Mouse (Mus musculus) heart, postnatal 0 days (tissue): ENCODE data around the gene Cox4i1. TPM values are rescaled to one million over a fixed set of nuclear protein-coding genes. Genes with fewer than 3 reads are reported as not detected.

ENCODE experiments used
- ATAC-seq: fragments of 200-750 bp; cut with Nextera tagmentation; 2 replicates; pipeline ENCODE4 v1.8.0; 2017; ENCODE audit warnings: low read depth, moderate number of reproducible peaks, moderate library complexity; ENCODE audit not compliant: insufficient read depth
- DNase-seq: peaks from one replicate; pipeline ENCODE4 v3.0.0-alpha.2; 2016; ENCODE audit warnings: low spot score
- H3K27ac ChIP-seq: fragments of 300-500 bp; sonication (generic); 2 replicates; pipeline ENCODE4 v1.5.1; 2014; ENCODE audit warnings: low read depth, mild to moderate bottlenecking
- H3K27me3 ChIP-seq: fragments of 300-500 bp; sonication (generic); 2 replicates; pipeline ENCODE4 v1.6.1; 2014; ENCODE audit warnings: low read length, mixed read lengths; ENCODE audit not compliant: control insufficient read depth, insufficient read depth
- H3K36me3 ChIP-seq: fragments of 300-500 bp; sonication (generic); replicated peaks from 2 replicates; pipeline ENCODE4 v1.6.1; 2014; ENCODE audit warnings: low read length, mixed read lengths; ENCODE audit not compliant: control insufficient read depth, insufficient read depth
- H3K4me1 ChIP-seq: fragments of 300-500 bp; sonication (generic); 2 replicates; pipeline ENCODE4 v1.6.1; 2014; ENCODE audit warnings: antibody characterized with exemption; ENCODE audit not compliant: control insufficient read depth, insufficient read depth
- H3K4me2 ChIP-seq: fragments of 300-500 bp; sonication (generic); 2 replicates; pipeline ENCODE4 v1.6.1; 2014; ENCODE audit warnings: low read depth, mild to moderate bottlenecking, low read length, moderate library complexity
- H3K4me3 ChIP-seq: fragments of 300-500 bp; sonication (generic); 2 replicates; pipeline ENCODE4 v1.5.1; 2014; ENCODE audit warnings: low read depth, low read length
- H3K9ac ChIP-seq: fragments of 300-500 bp; sonication (generic); replicated peaks from 2 replicates; pipeline ENCODE4 v1.6.1; 2014; ENCODE audit warnings: low read depth, low read length, mixed read lengths
- H3K9me3 ChIP-seq: fragments of 300-500 bp; sonication (generic); replicated peaks from 2 replicates; pipeline ENCODE4 v1.6.1; 2016; ENCODE audit warnings: low read length; ENCODE audit not compliant: control insufficient read depth
- CTCF ChIP-seq: IDR thresholded peaks from 2 replicates; pipeline ENCODE4 v1.5.1; 2016; ENCODE audit warnings: antibody characterized with exemption, control low read depth, low read depth
- EP300 ChIP-seq: IDR thresholded peaks from 2 replicates; pipeline ENCODE4 v1.6.1; 2016; ENCODE audit warnings: antibody characterized with exemption, low read depth
- WGBS: fragments of 180-500 bp; shearing (Covaris S2); extraction: QIAGEN DNeasy Blood & Tissue Kit; methylation state at CpG from one replicate; pipeline ENCODE4 v1.1.7; 2014; 5-methylcytosine and 5-hydroxymethylcytosine counted together
- polyA plus RNA-seq: library from polyadenylated mRNA; unstranded; fragments of >200 nt; fragmentation: Nextera tagmentation; extraction: Ambion mirVana; gene quantifications from 2 replicates; pipeline ENCODE4 v1.2.1, GENCODE M21; 2015
- total RNA-seq: library from RNA; depleted of rRNA; stranded (reverse); fragments of >200 nt; gene quantifications from 2 replicates; pipeline ENCODE4 v1.2.3, GENCODE M21; 2014; ENCODE audit warnings: low replicate concordance

The Cox4i1 gene
- total and polyA plus RNA-seq, 2 experiments from 2014 or later = 2,021 to 4,528 TPM

DNA sequence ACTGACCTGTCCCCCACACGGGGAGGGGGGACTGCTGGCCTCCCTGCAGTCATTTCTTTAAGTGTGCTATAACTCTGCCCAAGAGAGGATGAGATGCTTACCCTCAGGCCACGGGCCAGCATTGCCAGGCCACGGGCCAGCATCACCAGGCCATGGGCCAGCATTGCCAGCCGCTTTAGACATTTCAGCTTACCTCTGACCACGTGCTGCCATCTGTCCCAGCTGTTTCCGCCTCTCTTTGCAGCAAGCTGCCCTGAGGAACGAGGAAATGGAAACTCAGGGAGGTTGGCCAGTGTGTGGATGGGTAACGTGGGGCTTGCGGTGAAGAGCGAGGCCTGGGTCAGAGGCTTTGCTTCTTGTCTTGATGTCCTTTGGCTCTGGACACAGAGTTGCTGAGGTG is 13.1 kb downstream of the Cox4i1 start:
- H3K4me3 ChIP-seq = no peak overlapping the region

DNA sequence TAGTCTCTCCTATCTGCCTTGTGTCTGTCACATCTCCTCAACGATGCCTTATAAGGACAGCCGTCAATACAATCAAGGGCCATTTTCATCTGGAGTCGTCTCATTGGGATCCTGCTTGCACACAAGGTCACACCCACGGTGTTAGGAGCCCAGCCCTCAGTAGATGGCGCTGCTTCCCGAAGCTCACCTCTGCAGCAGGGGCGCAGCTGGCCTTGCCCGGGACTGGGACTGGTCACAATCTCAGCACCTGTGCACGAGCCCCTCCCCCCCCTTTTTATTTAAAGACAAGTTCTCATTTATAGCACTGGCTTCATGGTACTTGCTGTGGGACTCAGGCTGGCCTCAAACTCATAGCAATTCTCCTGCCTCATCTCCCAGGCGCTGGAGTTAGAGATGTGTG is 15.6 kb downstream of the Cox4i1 start:
- WGBS = 12% methylated on average over 10 of the region's 10 CpGs
- DNase-seq (peak; percentile 60), ATAC-seq (peak; percentile 72)
- Histone ChIP-seq H3K9ac (no peak overlapping the region), H3K36me3 (no peaks in the 10 kb centered on the region), H3K4me3 (no peak overlapping the region), H3K9me3 (no peaks in the 10 kb centered on the region), H3K27me3 (0 out of 2 replicates have a peak, but pooled peaks cover 7% of the 10 kb centered on the region), H3K4me1 (no peaks in the 10 kb centered on the region), H3K27ac (no peak overlapping the region), H3K4me2 (no peak overlapping the region)
- TF ChIP-seq CTCF (peak; percentile 83), EP300 (no peak)

More for the DNA sequence above, 13.1 kb downstream of the Cox4i1 start:
- WGBS = 61% methylated on average over 10 of the region's 10 CpGs
- Histone ChIP-seq H3K9me3 (no peaks in the 10 kb centered on the region), H3K4me2 (no peak overlapping the region), H3K4me1 (no peaks in the 10 kb centered on the region), H3K9ac (no peak overlapping the region), H3K27me3 (0 out of 2 replicates have a peak, but pooled peaks cover 7% of the 10 kb centered on the region), H3K27ac (no peak overlapping the region), H3K36me3 (0 out of 2 replicates have a peak, but pooled peaks cover 11% of the 10 kb centered on the region)
- ATAC-seq (no peak), DNase-seq (no peak)
- TF ChIP-seq CTCF (no peak), EP300 (no peak)

DNA sequence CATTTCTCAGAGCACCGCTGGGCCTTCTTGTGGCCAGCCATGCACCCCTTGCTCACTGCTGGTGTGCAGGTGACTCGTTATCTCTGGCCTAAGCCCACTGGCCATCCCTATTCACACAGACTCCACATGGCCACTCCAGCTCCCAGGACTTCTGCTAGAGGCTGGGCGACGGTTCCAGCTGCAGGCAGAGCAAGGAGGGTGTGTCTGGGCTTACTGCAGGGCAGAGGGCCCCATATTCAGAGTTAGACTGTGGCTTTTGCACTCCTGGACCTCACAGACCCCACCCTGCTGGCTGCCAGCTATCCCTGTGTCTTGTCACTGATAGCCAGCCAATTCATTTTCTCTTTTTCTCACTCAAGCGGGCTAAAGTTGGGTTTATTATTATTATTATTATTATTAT is 16.1 kb downstream of the Cox4i1 start:
- no peaks in the 10 kb centered on the region for H3K4me1 ChIP-seq
- no peak overlapping the region for H3K4me2 ChIP-seq
- DNase-seq (no peak), ATAC-seq (no peak)
- 70% methylated on average over 5 of the region's 5 CpGs for WGBS
- H3K9ac ChIP-seq = no peak overlapping the region
- 0 out of 2 replicates have a peak, but pooled peaks cover 7% of the 10 kb centered on the region for H3K27me3 ChIP-seq
- no peak overlapping the region for H3K27ac ChIP-seq
- H3K36me3 ChIP-seq = no peaks in the 10 kb centered on the region
- no peak overlapping the region for H3K4me3 ChIP-seq
- TF ChIP-seq EP300 (no peak), CTCF (no peak)
- no peaks in the 10 kb centered on the region for H3K9me3 ChIP-seq

DNA sequence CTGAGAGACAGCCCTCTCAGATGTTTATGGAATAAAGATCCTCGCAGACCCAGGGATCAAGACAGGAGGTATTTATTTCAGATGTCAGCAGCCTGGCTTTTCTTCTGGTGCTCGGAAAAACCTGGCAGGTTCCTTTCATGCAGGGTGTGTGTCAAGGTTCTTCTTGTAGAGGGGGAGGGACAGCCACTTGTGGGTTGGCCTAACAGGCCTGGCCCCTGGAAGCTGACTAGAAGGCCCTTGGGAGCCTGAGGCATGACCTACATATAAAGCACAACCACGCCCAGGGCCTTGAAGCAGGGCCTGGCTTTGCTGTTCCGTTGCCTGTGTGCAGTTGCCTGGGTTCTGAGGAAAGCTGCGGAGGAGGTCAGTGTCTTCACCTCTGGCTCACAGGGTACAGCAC is 17.1 kb downstream of the Cox4i1 start:
- TF ChIP-seq EP300 = no peak
- TF ChIP-seq CTCF = no peak
- no peak overlapping the region for H3K9ac ChIP-seq
- no peak overlapping the region for H3K27ac ChIP-seq
- 66% methylated on average over 5 of the region's 5 CpGs for WGBS
- no peak overlapping the region for H3K4me3 ChIP-seq
- H3K4me1 ChIP-seq = no peaks in the 10 kb centered on the region
- DNase-seq = no peak
- no peaks in the 10 kb centered on the region for H3K36me3 ChIP-seq
- H3K4me2 ChIP-seq = no peak overlapping the region
- no peaks in the 10 kb centered on the region for H3K9me3 ChIP-seq
- ATAC-seq = no peak
- 0 out of 2 replicates have a peak, but pooled peaks cover 5% of the 10 kb centered on the region for H3K27me3 ChIP-seq

DNA sequence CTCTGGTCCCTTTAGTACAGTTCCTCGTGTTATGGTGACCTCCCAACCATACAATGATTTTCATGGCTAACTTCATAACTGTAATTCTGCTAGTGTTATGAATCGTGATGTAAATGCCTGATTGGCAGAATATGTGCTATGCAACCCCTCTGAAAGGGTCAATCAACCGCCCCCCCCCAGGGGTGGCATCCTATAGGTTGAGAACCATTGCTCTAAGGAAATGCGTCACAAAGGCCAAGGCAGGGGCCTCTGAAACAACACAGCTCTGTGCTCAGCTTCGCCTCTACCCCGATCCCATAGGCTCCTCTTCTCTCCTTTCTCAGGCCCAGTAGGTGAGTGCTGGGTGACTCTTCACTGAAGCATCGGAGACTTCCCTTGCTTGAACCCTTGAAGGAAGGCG is 17.6 kb downstream of the Cox4i1 start:
- H3K27ac ChIP-seq = no peak overlapping the region
- 71% methylated on average over 8 of the region's 8 CpGs for WGBS
- DNase-seq = no peak

DNA sequence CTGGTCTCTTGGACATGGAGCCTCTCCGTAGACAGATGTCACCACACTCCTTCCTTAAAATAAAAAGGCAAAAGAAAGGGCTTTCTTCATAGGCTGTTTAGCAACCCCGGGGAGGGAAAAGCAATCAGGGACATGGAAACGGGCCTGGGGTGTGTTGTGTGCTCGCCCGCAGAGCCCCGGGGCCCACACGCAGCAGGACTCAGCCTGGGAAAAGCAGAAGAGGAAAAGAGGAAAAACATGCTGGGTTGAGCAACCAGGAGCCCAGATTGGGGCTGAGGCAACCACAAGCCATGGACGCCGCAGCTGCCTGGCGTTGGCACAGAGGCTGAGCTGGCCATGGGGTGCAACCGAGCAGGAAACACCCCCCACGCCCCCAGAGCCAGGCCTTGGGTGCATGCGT is 18.0 kb downstream of the Cox4i1 start:
- H3K4me3 ChIP-seq = no peak overlapping the region
- no peaks in the 10 kb centered on the region for H3K9me3 ChIP-seq
- ATAC-seq (no peak), DNase-seq (no peak)
- TF ChIP-seq CTCF = no peak
- H3K4me2 ChIP-seq = no peak overlapping the region
- no peak overlapping the region for H3K27ac ChIP-seq
- WGBS = 74% methylated on average over 13 of the region's 13 CpGs
- H3K27me3 ChIP-seq = 0 out of 2 replicates have a peak, but pooled peaks cover 4% of the 10 kb centered on the region
- no peaks in the 10 kb centered on the region for H3K36me3 ChIP-seq
- no peaks in the 10 kb centered on the region for H3K4me1 ChIP-seq
- H3K9ac ChIP-seq = no peak overlapping the region

More for the DNA sequence above, 17.6 kb downstream of the Cox4i1 start:
- H3K4me2 ChIP-seq = no peak overlapping the region
- H3K4me3 ChIP-seq = no peak overlapping the region
- ATAC-seq = no peak
- no peak for TF ChIP-seq EP300
- TF ChIP-seq CTCF = no peak
- 0 out of 2 replicates have a peak, but pooled peaks cover 6% of the 10 kb centered on the region for H3K27me3 ChIP-seq
- H3K9ac ChIP-seq = no peak overlapping the region
- H3K4me1 ChIP-seq = no peaks in the 10 kb centered on the region
- H3K36me3 ChIP-seq = no peaks in the 10 kb centered on the region
- H3K9me3 ChIP-seq = no peaks in the 10 kb centered on the region
